Mouse (Mus musculus) layer of hippocampus, adult 18-20 months (tissue): ENCODE measurements around the gene Rb1. TPM values are rescaled to one million over a fixed set of nuclear protein-coding genes. Genes with fewer than 3 reads are reported as not detected.

Experiments
- DNase-seq, 2 experiments: peaks; one replicate each; pipeline ENCODE4 v3.0.0; 2022; ENCODE audit warnings: low spot score in 2 of 2
- total RNA-seq, 2 experiments: library from RNA; stranded (reverse); gene quantifications; 2 replicates each; pipeline ENCODE4 v1.2.3; 2021

Rb1 gene
- total RNA-seq, 2 experiments from 2014 or later = 32.8 to 37.1 TPM

GRCm38 (mm10) chr14:73279096-73279495, 46.5 kb downstream of the Rb1 start:
- no peak for DNase-seq

DNA sequence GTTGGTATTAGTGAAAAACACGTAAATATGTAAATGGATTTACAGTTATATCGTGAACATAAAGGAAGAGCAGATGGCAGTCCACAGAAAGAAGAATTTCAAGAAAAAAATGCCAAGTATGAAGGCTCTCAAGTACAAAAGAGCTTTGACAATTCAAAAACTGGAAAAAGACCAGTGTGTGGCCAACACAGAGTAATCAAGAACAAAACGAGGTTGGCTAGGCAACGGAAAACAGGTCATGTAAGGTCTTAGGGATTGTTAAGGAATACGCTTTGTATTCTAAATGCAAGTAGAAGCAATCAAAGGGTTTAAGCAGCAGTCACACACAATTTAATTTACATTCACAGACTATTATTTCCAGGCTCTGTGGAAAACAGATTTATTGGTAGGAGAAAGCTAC, 53.8 kb downstream of the Rb1 start:
- DNase-seq = no peak

DNA sequence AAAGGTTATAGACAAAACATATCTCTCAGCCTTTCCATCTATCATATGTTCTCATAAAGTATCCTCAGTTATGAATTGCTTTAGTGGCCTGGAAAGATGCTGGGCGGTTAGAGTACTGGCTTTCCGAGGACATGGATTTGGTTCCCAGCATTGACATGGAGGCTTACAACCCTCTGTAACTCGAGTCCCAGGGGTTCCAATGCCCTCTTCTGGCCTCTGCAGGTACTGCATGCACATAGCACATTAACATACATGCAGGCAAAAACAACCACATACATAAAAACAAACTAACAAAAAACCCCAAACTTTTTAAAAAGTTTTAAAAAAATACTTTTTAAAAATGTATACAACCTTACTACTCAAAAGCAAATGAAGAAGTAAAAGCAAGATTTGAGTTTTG, 59.5 kb downstream of the Rb1 start:
- no peak for DNase-seq

GRCm38 (mm10) chr14:73262210-73262609, 63.4 kb downstream of the Rb1 start:
- no peak for DNase-seq

- DNase-seq = no peak
Measured at GRCm38 (mm10) chr14:73258181-73258580, 67.4 kb downstream of the Rb1 start.

DNA sequence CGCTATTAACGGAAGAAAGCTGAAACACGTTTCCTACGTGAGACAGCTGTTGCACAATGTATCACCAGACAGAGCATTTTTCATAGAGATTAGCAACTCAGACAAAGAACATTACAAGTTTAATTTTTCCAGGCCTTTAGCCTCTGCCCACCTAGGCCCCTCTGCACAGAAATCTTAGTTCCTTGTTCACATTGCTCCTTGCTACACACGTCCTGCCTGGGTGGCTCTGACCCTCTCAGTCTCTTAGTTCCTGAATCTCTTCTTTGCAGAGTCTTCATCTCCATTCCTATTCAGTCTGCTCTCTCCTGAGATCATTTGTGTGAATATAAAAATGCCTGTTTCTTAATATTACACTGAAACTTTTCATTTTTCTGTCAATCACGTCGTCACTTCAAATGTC, 68.3 kb downstream of the Rb1 start:
- no peak for DNase-seq

GRCm38 (mm10) chr14:73255426-73255970, 70.1 kb downstream of the Rb1 start:
- DNase-seq = no peak

DNA sequence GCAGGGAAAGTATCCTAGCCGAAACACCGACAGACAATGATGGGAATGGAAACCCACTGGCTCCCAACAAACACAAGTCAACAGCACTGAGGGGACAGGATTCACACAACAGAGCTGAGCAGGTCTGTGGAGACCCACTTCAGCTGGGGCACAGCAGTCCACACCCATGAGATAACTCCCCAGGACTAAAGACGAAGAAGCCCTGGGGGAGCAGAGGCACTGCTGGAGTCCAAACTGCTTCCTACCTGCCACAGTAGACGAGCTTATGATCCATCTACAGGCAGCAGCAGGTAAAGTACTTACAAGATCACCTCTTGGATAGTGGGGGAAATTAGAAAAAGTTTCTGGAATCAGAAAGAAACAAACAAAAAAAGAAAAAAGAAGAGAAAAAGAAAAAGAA, 71.2 kb downstream of the Rb1 start:
- no peak for DNase-seq

DNA sequence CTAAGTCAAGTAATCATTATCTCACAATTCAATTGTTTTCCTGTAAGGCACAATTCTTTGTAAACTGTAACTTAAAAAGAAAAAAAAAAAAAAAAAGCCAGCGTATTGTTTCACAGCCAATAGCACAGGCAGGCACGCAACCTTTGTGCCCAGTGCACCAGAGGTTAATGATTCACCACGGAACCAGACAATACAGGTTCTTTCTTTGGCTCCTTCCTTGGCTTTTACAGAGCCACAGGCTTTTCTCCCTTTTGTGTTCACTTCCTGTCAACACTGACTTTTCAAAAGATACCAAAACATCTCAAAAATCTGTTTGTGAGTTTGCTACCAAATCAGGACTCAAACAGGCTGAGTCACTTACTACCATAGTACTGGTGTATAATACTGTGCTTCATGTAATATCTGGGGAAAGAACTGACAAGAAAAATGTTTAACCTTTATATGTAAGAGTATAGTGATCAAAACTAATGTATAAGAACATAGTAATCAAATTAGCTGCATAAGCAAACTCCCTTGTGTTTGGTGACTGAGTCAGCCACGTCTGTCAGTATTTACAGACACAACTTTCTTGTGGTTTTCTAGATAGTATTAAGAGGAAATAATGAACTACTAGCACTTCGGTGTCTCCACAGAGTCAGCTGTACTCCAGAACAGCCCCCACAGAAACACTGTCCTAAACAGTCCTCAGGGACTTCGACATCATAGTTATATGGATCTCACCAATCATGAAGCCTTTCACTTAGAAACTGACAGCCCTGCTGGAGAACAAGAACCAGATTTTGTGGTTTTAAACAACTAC, 72.0 kb downstream of the Rb1 start:
- no peak for DNase-seq

DNA sequence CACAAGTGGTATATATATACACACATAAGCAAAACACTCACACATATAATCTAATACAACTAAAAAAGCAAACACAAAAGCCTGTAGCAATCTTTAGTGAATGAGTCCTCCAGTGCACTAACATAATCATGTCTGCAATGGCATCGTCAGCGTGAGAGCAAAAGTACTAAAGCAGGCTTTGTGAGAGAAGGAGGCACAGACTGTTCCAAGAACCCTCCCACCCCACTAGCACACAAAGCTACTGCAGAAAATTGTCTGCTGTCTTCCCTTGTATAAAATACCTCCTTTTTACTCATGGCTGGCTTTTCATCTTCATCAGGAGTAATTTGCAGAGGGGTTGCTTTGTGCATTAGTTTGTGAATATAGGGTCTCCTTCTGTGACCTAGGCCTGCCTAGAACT, 73.3 kb downstream of the Rb1 start:
- DNase-seq = peak in 1 of 2 experiments; percentile 58

DNA sequence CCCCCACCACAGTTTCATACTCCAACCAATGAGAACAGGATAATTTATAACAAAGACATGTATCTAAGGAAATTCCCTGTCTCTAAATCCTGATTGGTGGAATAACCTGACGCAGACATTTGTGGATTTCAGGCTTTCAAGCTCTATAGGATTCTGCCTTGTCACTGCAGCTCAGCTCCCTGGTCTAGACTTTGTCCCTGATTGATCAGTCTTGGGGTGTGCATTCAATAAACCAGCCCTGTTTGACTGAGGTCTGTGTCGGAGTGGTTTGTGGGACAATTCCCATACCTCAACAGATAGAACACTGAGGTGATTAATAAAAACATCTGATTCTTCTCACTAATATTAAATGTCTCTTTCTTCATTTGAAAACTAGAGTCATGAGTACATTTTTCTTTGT, 75.6 kb downstream of the Rb1 start:
- DNase-seq = no peak

GRCm38 (mm10) chr14:73244061-73244597, 81.5 kb downstream of the Rb1 start:
- no peak for DNase-seq

DNA sequence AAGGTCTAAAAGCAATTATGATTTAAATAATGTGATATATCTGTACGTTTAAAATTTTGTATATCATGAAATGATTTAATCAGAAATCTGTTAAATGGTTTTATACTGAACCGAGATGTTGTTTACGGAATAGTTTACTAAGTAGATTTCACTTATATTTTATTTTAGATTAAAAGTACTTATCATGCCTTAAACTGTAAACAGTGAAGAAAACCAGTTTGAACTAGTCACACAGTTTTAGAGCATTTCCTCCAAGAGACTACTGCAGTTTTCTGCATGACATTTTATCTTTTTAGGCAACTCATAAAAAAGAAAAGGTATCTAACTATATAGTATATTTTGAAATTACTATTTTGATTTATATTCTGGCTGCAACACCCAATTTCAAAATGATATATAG, 85.8 kb downstream of the Rb1 start:
- DNase-seq = no peak

DNA sequence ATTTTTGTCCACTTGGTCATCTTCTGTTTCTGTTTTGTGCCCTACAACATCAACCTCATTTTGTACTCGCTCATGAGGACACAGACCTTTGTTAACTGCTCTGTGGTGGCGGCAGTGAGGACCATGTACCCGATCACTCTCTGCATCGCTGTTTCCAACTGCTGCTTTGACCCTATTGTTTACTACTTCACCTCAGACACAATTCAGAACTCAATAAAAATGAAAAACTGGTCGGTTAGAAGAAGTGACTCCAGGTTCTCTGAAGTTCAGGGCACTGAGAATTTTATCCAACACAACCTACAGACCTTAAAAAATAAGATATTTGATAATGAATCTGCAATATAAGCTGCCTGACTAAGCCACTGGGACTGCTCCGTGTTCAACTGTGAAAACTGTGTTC, 86.3 kb downstream of the Rb1 start:
- DNase-seq = no peak

DNA sequence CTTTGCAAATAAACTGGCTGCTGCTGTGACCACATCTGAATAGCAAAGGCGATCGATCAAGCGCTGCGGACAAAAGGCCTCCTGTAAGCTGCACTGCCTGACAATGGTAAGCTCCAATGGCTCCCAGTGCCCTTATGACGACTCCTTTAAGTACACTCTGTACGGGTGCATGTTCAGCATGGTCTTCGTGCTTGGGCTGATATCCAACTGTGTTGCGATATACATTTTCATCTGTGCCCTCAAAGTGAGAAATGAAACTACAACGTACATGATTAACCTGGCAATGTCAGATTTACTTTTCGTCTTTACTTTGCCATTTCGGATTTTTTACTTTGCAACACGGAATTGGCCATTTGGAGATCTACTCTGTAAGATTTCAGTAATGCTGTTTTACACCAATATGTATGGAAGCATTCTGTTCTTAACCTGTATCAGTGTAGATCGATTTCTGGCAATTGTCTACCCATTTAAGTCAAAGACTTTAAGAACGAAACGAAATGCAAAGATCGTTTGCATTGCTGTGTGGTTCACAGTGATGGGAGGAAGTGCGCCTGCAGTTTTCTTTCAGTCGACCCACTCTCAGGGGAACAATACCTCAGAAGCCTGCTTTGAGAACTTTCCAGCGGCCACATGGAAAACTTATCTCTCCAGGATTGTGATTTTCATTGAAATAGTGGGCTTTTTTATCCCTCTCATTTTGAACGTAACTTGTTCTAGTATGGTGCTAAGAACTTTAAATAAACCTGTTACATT, 86.9 kb downstream of the Rb1 start:
- DNase-seq = peak in 1 of 2 experiments; percentile 42

DNA sequence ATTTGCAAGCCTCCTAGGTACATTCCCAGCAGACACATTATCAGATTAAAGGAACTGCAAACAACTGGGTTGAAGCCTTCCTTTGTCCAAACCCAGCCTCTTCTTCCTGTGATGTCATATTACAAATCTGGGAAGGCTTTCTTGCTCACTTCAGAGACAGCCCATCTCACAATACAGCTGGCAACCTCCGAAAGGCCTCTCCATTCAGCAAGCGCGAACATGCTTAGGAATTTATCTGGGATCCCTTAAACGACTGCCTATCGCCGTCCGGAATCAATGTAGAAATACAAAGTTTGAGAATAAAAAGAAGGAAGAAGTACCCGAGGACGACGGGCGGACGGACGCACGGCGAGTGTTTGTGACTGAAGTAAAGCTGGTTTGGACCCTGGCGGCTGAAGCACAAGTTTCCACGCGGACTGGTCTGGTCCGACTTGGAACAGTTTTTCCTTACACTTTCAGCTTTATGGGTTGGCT, 87.7 kb downstream of the Rb1 start, which contains the start of gene Lpar6:
Gene Lpar6, plus strand, starts transcription at position 48 of the 474 bp plus-strand sequence.
- DNase-seq = peak in 1 of 2 experiments; percentile 34

GRCm38 (mm10) chr14:73234468-73235031, 91.1 kb downstream of the Rb1 start:
- DNase-seq = no peak

DNA sequence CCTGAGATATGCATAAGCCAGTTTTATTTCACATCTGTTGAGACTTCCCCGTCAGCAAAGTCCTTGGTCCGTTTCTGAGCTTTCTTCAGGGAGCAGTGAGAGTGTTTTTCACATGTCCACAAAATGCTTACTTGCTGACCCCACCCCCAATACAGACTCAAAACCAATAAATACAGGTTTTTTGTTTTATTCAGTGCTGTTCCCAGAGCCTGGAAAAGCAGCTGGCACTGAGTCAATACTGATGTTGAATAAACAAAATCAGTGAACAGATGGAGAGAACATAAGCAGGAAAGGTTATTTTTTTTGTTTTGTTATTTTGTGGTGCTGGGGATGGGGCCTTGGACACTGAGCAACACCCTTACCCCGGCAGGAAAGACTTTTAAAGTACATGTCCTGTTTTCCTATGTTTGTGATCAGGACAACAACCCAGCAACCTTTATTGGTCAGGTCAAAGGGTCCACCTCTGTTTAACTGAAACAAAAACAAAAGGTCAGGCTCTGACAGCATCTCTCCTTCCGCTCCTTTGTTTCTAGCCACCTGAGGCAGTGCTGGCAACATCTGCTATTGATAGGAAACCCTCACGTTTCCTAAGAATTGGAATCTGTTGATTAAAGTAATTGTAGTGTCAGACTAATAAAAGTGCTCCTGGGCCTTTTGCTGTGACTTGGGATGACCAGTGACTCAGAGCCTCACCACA, 94.2 kb downstream of the Rb1 start:
- no peak for DNase-seq

GRCm38 (mm10) chr14:73226849-73227248, 98.8 kb downstream of the Rb1 start:
- no peak for DNase-seq

- no peak for DNase-seq
Measured at GRCm38 (mm10) chr14:73226346-73226745, 99.3 kb downstream of the Rb1 start.
